Mouse (Mus musculus) heart, embryonic 11.5 days (tissue): ENCODE data around the gene Ankmy1. TPM values are rescaled to one million over a fixed set of nuclear protein-coding genes. Genes with fewer than 3 reads are reported as not detected.

Source experiments
- ATAC-seq: fragments of 200-750 bp; cut with Nextera tagmentation; replicated peaks from 2 replicates; pipeline ENCODE4 v1.8.0; 2017; ENCODE audit warnings: moderate library complexity; ENCODE audit not compliant: insufficient number of reproducible peaks, low FRiP score, low TSS enrichment
- H3K27ac ChIP-seq: fragments of 300-500 bp; sonication (generic); 2 replicates; pipeline ENCODE4 v1.5.1; 2014; ENCODE audit warnings: mild to moderate bottlenecking, low read depth, low read length
- H3K27me3 ChIP-seq: fragments of 300-500 bp; sonication (generic); 2 replicates; pipeline ENCODE4 v1.6.1; 2014; ENCODE audit warnings: mild to moderate bottlenecking, low read length, mixed read lengths; ENCODE audit not compliant: control insufficient read depth, insufficient read depth
- H3K36me3 ChIP-seq: fragments of 300-500 bp; sonication (generic); 2 replicates; pipeline ENCODE4 v1.6.1; 2014; ENCODE audit warnings: mild to moderate bottlenecking, low read length, moderate library complexity, mixed read lengths; ENCODE audit not compliant: control insufficient read depth, insufficient read depth
- H3K4me1 ChIP-seq: fragments of 300-500 bp; sonication (generic); 2 replicates; pipeline ENCODE4 v1.6.1; 2014; ENCODE audit warnings: low read length; ENCODE audit not compliant: control insufficient read depth, insufficient read depth
- H3K4me2 ChIP-seq: fragments of 300-500 bp; sonication (generic); 2 replicates; pipeline ENCODE4 v1.6.1; 2014; ENCODE audit warnings: mild to moderate bottlenecking, moderate library complexity
- H3K4me3 ChIP-seq: fragments of 300-500 bp; sonication (generic); 2 replicates; pipeline ENCODE4 v1.5.1; 2014; ENCODE audit warnings: low read depth, low read length
- H3K9ac ChIP-seq: fragments of 300-500 bp; sonication (generic); 2 replicates; pipeline ENCODE4 v1.6.1; 2014; ENCODE audit warnings: mild to moderate bottlenecking, low read depth, low read length, moderate library complexity
- H3K9me3 ChIP-seq: fragments of 300-500 bp; sonication (generic); replicated peaks from 2 replicates; pipeline ENCODE4 v1.6.1; 2016; ENCODE audit warnings: low read length; ENCODE audit not compliant: control insufficient read depth
- WGBS: fragments of 180-500 bp; shearing (Covaris S2); extraction: QIAGEN DNeasy Blood & Tissue Kit; methylation state at CpG from one replicate; pipeline ENCODE4 v1.1.7; 2014; ENCODE audit not compliant: insufficient replicate concordance; 5-methylcytosine and 5-hydroxymethylcytosine counted together
- polyA plus RNA-seq: library from polyadenylated mRNA; unstranded; fragments of >200 nt; fragmentation: Nextera tagmentation; extraction: Ambion mirVana; gene quantifications from 2 replicates; pipeline ENCODE4 v1.2.1, GENCODE M21; 2014

Gene Ankmy1
- polyA plus RNA-seq, 1 experiment from 2014 or later: 0.34 TPM

DNA sequence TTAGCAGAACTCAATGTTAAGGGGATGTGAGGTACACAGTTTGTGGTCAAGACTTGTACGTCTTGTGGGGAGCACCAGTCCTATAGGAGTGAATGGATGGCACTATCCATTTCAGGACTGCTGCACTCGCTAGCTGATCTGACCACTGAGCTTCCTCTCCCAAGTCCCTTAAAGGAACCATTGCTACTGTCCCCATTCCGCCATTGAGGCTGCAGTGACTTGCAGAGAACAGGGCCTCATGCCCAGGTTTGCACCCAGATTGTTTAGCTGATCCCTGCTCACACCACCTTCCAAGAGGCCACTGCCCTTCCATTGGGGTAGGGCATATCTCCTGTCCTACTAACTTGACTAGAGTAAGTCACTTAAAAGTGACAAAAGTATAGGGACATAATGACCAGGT is 6.0 kb upstream of the Ankmy1 start:
- 90% methylated on average over 3 of the region's 3 CpGs for WGBS
- no peaks in the 10 kb centered on the region for H3K9me3 ChIP-seq
- no peak overlapping the region for H3K4me3 ChIP-seq
- no peak overlapping the region for H3K27ac ChIP-seq
- no peak overlapping the region for H3K9ac ChIP-seq
- H3K4me2 ChIP-seq: no peak overlapping the region
- H3K4me1 ChIP-seq: peaks cover 24% of the 10 kb centered on the region
- no peak for ATAC-seq
- no peaks in the 10 kb centered on the region for H3K36me3 ChIP-seq
- no peaks in the 10 kb centered on the region for H3K27me3 ChIP-seq

DNA sequence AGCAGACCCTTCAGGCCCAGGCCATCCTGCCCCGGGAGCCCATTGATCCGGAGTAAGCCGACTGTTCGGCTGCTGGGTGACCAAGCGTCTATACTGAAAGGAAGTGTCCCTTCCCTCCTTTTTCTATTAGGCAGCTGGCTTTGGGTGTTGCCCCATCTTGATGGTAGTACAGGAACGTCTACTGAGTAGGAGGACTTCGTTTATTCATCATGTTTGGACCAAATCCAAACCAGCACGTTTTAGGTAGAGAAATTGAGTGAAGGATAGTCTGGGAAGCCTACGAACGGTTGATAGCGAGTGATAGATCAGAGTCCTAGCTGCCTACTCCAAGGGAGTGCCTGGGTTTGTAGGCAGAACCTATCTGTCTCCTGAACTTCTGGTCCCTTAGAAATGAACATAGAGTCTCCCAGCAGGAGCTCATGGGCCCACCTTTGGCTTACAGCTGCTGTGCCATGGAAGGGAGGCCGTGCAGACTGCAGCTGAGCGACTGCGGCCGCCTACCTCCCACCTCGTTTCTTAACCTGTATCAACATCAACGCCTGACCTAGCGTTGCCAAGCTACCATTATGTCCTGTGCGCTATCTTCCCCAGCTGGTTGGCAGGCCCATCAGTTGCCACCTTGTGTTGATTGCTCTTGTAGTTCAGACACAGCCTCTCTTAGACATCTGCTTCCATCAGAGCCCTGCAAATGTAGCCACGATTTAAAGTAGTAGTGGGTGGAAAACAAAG is 5.1 kb upstream of the Ankmy1 start:
- no peak for ATAC-seq
- H3K27ac ChIP-seq: peak overlapping the region; percentile 58; the same call in 1 of the 2 replicates
- peaks cover 28% of the 10 kb centered on the region for H3K4me1 ChIP-seq
- H3K4me2 ChIP-seq: peak overlapping the region; percentile 81
- H3K4me3 ChIP-seq: peak overlapping the region; percentile 80
- H3K36me3 ChIP-seq: no peaks in the 10 kb centered on the region
- WGBS: 42% methylated on average over 20 of the region's 20 CpGs
- H3K9me3 ChIP-seq: no peaks in the 10 kb centered on the region
- H3K27me3 ChIP-seq: no peaks in the 10 kb centered on the region
- peak overlapping the region; percentile 82 for H3K9ac ChIP-seq

DNA sequence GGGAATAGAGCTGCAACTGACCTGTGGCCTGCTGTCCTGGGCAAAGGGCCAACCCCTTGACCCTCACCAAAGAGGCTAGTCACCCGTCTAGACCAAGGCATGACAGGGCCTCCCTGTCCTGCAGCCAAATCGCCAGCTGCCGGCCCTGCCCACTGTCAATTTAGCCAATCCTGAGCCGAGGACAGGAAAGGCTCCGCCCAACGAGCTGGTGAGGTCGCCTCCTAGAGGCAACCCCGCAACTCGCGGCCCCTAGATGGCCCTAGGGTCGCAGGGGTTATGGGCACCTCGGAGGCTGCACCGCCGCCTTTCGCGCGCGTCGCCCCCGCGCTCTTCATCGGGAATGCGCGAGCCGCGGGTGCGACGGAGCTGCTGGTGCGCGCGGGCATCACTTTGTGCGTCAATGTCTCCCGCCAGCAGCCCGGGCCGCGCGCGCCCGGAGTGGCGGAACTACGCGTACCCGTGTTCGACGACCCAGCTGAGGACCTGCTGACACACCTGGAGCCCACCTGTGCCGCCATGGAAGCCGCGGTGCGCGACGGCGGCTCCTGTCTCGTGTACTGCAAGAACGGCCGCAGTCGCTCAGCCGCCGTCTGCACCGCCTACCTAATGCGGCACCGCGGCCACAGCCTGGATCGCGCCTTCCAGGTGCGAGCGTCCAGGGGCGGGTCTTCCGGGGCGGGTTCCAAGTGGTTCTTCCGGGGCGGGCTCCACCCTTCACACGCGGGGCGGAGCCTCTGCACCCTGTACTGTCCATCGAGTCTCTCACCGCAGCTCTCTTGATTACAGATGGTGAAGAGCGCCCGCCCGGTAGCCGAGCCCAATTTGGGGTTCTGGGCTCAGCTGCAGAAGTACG is 4.3 kb upstream of the Ankmy1 start, which contains the start of gene Dusp28:
Gene Dusp28, plus strand, starts transcription at position 203 of the 853 bp plus-strand sequence.
- peak; percentile 91 for ATAC-seq
- H3K9me3 ChIP-seq: no peaks in the 10 kb centered on the region
- H3K27ac ChIP-seq: peak within 1 kb of the TSS; percentile 87
- peak within 1 kb of the TSS; percentile 82 for H3K9ac ChIP-seq
- no peaks in the 10 kb centered on the region for H3K36me3 ChIP-seq
- peaks cover 26% of the 10 kb centered on the region for H3K4me1 ChIP-seq
- peak within 1 kb of the TSS; percentile 80 for H3K4me3 ChIP-seq
- H3K4me2 ChIP-seq: peak within 1 kb of the TSS; percentile 81
- no peaks in the 10 kb centered on the region for H3K27me3 ChIP-seq
- under 1% methylated on average over 80 of the region's 81 CpGs for WGBS

DNA sequence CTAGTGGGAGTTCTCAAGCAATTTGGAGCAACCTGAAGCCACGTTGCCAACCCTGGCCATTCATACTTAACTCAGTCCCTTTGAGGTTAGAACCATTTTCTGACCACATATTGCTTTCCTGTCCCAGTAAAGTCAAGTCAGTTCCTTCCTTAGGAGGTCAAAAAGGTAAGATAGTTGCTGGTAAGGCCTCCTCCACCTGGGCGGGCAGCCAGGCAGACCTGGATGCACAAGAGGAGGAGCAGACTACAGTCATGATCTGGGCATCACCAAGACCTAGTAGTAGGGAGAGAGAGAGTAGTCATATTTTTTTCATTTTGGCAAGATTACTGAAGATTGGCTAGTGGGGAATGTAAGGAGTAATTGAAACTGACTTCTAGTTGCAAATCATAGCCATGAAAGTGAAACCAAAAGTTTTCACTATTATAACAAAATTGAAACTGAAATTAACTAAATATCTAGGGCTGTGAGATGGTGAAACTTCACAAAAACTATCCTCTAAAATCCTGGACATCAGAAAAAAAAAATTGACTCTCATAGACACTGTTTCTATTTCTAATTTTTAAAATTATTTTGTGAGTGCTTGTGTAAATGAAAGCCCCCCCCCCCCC is 3.1 kb upstream of the Ankmy1 start:
- H3K36me3 ChIP-seq: no peaks in the 10 kb centered on the region
- H3K9ac ChIP-seq: no peak overlapping the region
- no peak overlapping the region for H3K4me3 ChIP-seq
- WGBS: 91% methylated on average over 2 of the region's 2 CpGs
- no peak overlapping the region for H3K27ac ChIP-seq
- peaks cover 18% of the 10 kb centered on the region for H3K4me1 ChIP-seq
- H3K27me3 ChIP-seq: no peaks in the 10 kb centered on the region; the same call in 1 of the 2 replicates
- no peaks in the 10 kb centered on the region for H3K9me3 ChIP-seq
- no peak for ATAC-seq
- no peak overlapping the region for H3K4me2 ChIP-seq

DNA sequence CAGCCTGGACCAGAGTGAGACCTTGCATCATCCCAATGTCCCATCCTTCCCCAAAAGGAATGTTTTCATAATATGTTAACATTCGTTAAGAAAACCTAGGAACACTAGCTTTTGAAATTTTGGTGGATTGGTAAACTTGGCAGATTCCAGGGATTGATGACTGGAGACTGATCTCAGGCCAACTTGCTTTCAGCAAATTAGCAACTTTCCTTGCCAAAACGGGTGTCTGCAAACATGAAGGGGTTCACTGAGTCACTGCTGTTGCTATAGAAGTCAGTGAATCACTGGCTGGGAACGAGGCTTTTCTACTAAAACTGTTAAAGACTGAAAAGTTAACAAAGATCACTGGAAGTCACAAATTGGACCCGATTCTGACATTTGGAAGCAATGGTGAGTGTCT is 921 bp upstream of the Ankmy1 start:
- H3K4me3 ChIP-seq: no peak overlapping the region
- H3K36me3 ChIP-seq: no peaks in the 10 kb centered on the region
- H3K27me3 ChIP-seq: peaks cover 8% of the 10 kb centered on the region
- ATAC-seq: no peak
- no peaks in the 10 kb centered on the region for H3K9me3 ChIP-seq
- WGBS: 65% methylated on average over 4 of the region's 4 CpGs
- no peak overlapping the region for H3K27ac ChIP-seq
- H3K9ac ChIP-seq: no peak overlapping the region
- no peak overlapping the region for H3K4me2 ChIP-seq
- H3K4me1 ChIP-seq: peaks cover 11% of the 10 kb centered on the region

DNA sequence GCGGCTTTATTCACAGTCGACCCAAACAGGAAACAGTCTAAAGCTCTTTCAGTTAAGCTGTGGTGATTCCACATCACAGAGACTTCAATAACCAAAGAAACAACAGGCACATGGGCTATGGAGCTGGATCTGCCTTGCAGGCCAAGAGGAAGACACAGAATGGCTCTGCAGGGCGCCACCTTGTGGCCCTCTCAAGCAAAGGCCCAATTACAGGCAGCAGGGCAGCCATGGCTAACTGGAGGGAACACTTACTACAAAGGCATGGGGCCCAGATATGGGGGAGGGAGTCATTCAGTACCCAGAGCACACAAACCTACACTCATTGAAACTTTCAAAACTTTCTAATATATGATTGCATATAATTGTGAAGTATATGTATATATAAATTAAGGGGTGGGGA is 7.6 kb downstream of the Ankmy1 start:
- Histone ChIP-seq H3K4me2 (no peak overlapping the region), H3K36me3 (no peaks in the 10 kb centered on the region), H3K27ac (no peak overlapping the region), H3K27me3 (peaks cover 7% of the 10 kb centered on the region), H3K9ac (no peak overlapping the region), H3K9me3 (no peaks in the 10 kb centered on the region), H3K4me1 (no peaks in the 10 kb centered on the region), H3K4me3 (no peak overlapping the region)
- WGBS: 8% methylated on average over 3 of the region's 3 CpGs
- no peak for ATAC-seq

DNA sequence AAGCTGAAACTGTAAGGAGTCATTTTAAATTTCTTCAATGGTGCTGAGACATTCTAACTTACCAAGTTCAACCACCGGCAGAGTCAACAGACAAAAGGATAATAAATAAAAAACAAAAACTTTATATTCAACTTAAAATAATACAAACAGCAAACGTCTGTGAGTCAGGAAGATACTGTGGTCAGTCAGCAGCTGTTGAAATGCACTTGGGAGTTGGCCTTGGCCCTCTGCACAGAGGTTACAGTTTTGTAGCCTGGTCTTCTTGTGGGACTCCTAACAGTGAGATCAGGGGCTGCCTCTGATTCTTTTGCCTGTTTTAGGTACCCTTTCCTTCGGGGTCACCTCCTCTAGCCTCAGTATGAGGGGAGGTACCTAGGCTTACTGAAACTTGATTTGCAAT is 8.8 kb downstream of the Ankmy1 start:
- Histone ChIP-seq H3K9ac (no peak overlapping the region), H3K9me3 (no peaks in the 10 kb centered on the region)

DNA sequence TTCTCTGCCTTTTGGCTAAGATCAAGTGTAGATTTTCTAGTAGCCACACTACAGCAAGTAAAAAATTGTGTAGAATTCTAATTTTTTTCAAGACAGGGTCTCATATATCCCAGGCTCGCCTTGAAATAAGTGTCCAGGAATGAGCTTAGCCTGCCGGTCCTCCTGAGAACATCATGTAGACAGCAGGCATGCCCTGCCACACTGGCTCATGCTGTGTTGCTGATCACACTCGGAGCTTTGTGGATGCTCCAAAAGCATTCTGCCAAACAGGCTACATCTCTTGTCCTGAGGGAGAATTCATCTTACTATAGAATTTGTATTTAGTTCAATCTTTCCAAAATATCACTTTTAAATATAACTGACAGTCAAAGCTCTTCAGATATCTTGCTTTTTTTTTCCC is 9.9 kb downstream of the Ankmy1 start:
- H3K4me2 ChIP-seq: no peak overlapping the region
- H3K4me1 ChIP-seq: no peaks in the 10 kb centered on the region
- H3K9me3 ChIP-seq: no peaks in the 10 kb centered on the region
- 68% methylated on average over 3 of the region's 3 CpGs for WGBS
- H3K9ac ChIP-seq: no peak overlapping the region
- H3K36me3 ChIP-seq: no peaks in the 10 kb centered on the region
- 0 out of 2 replicates have a peak, but pooled peaks cover 2% of the 10 kb centered on the region for H3K27me3 ChIP-seq
- no peak for ATAC-seq
- no peak overlapping the region for H3K27ac ChIP-seq
- no peak overlapping the region for H3K4me3 ChIP-seq

More for the DNA sequence above, 8.8 kb downstream of the Ankmy1 start:
- H3K4me1 ChIP-seq: no peaks in the 10 kb centered on the region
- H3K27ac ChIP-seq: no peak overlapping the region
- ATAC-seq: no peak
- no peak overlapping the region for H3K4me3 ChIP-seq
- no peaks in the 10 kb centered on the region for H3K36me3 ChIP-seq
- H3K4me2 ChIP-seq: no peak overlapping the region
- no peaks in the 10 kb centered on the region for H3K27me3 ChIP-seq
- WGBS: 67% methylated on average over 3 of the region's 3 CpGs
